Mouse (Mus musculus): ENCODE measurements around the gene Carmil2. TPM values are rescaled to one million over a fixed set of nuclear protein-coding genes. Genes with fewer than 3 reads are reported as not detected.

The Carmil2 gene
- polyA plus RNA-seq, 1 experiment from 2014 or later: 5.0 TPM

DNA sequence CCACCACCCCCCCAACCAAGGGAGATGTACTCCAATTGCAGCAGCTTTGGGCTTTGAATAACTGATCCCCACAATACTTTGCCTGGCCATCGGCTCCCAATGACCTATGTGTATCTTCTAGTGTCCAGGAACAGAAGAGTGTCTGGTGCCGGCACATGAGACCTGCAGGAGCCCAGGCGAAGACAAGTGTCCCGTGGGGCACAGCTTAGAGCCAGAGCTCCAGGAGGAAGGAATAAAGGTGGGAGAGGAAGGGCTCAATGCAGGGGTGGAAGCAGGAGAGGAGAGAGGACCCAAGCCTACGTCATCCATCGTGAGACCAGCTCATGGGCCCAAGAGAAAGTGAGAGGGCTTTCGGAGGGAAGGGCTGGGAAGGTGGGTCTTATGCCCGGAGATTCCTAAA is 22.6 kb downstream of the Carmil2 start:
- Histone ChIP-seq H3K36me3 (ENCODE audit: control insufficient read depth, insufficient read depth, low read length) (peaks cover 4% of the 10 kb centered on the region), H3K27ac (ENCODE audit: low read depth, low read length) (no peak overlapping the region), H3K9ac (ENCODE audit: low read length) (no peak overlapping the region), H3K27me3 (ENCODE audit: control insufficient read depth, insufficient read depth, low read length) (no peaks in the 10 kb centered on the region), H3K4me1 (ENCODE audit: control insufficient read depth, insufficient read depth, low read length) (peaks cover 9% of the 10 kb centered on the region), H3K4me3 (ENCODE audit: low read depth, low read length) (no peak overlapping the region), H3K9me3 (ENCODE audit: control insufficient read depth, low read length) (no peaks in the 10 kb centered on the region), H3K4me2 (ENCODE audit: low read depth) (no peak overlapping the region)
- over 99% methylated on average over 8 of the region's 8 CpGs for WGBS
- ATAC-seq (ENCODE audit: insufficient read depth, low FRiP score, low TSS enrichment) (no peak), DNase-seq (ENCODE audit: low spot score) (no peak)

DNA sequence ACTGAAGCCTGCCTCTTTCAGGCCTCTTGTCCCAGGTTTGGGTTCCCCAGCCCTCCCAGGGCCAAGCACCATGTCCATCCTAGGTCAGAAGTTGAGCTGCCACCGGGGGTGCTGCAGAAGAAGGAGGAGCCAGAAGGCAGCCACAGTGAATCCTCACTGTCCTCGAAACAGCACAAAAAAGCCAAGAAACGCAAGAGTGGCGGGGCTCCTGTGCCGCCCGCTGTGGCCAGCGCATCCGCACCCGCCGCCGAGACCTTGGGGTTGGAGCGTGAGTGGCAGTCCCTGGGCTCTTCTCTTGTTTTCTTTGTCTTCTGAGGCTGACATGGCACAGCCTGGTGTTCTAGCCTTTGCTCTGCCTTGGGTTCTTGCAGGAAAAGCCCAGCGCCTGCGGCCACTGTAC is 23.2 kb downstream of the Carmil2 start:
- no peak overlapping the region for H3K4me2 ChIP-seq (ENCODE audit: low read depth)

DNA sequence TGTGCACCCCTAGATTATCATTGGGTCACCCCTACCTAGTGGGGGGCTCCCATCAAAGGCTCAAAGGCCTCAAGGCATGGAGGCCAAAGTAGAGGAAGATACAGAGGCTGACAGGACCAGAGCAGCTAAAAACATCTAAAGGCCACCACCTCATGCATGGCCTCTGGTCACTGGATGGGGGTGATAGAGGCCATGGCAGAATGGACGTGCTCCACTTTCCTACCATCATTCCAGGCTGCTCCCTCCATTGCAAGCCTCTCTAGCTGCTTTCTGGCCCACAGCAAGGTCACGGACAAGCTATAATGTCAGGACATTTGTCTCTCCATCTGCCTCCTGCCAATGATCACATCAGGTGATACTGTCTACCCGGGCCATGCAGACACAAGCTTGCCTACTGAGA is 26.2 kb downstream of the Carmil2 start:
- no peak for DNase-seq (ENCODE audit: low spot score)
- H3K9me3 ChIP-seq (ENCODE audit: control insufficient read depth, low read length): no peaks in the 10 kb centered on the region
- peaks cover 5% of the 10 kb centered on the region for H3K36me3 ChIP-seq (ENCODE audit: control insufficient read depth, insufficient read depth, low read length)
- H3K4me2 ChIP-seq (ENCODE audit: low read depth): no peak overlapping the region
- ATAC-seq (ENCODE audit: insufficient read depth, low FRiP score, low TSS enrichment): no peak
- no peak overlapping the region for H3K4me3 ChIP-seq (ENCODE audit: low read depth, low read length)
- H3K27ac ChIP-seq (ENCODE audit: low read depth, low read length): no peak overlapping the region
- no peaks in the 10 kb centered on the region for H3K27me3 ChIP-seq (ENCODE audit: control insufficient read depth, insufficient read depth, low read length)
- no peak overlapping the region for H3K9ac ChIP-seq (ENCODE audit: low read length)
- no peaks in the 10 kb centered on the region; the same call in 1 of the 2 replicates for H3K4me1 ChIP-seq (ENCODE audit: control insufficient read depth, insufficient read depth, low read length)
- WGBS: 92% methylated on average over 3 of the region's 3 CpGs

More for the DNA sequence above, 23.2 kb downstream of the Carmil2 start:
- no peak overlapping the region for H3K4me3 ChIP-seq (ENCODE audit: low read depth, low read length)
- H3K27ac ChIP-seq (ENCODE audit: low read depth, low read length): no peak overlapping the region
- ATAC-seq (ENCODE audit: insufficient read depth, low FRiP score, low TSS enrichment) (no peak), DNase-seq (ENCODE audit: low spot score) (no peak)
- 78% methylated on average over 14 of the region's 14 CpGs for WGBS
- H3K36me3 ChIP-seq (ENCODE audit: control insufficient read depth, insufficient read depth, low read length): no peaks in the 10 kb centered on the region; the same call in 1 of the 2 replicates
- no peaks in the 10 kb centered on the region for H3K9me3 ChIP-seq (ENCODE audit: control insufficient read depth, low read length)
- peaks cover 9% of the 10 kb centered on the region for H3K4me1 ChIP-seq (ENCODE audit: control insufficient read depth, insufficient read depth, low read length)
- no peaks in the 10 kb centered on the region for H3K27me3 ChIP-seq (ENCODE audit: control insufficient read depth, insufficient read depth, low read length)
- 0 out of 2 replicates have a peak overlapping the region, but pooled peaks have one; percentile 14 for H3K9ac ChIP-seq (ENCODE audit: low read length)

DNA sequence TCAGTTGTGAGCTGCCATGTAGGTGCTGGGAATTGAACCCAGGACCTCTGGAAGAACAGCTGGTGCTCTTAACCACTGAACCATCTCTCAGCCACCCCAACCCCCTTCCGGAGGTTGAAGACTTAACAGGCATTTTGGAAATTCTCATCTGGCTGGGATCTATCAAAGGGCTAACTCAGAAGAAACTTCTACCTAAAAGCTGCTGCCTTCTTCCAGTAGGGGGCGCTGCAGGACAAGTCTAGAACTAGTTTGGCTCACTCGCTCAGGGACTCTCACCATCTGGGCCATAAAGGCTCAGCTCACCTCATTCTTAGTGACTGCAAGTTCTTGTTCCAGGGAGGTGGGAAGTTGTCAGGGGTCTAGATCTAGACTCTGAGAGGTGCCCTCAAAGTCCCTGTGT is 28.1 kb downstream of the Carmil2 start:
- ATAC-seq (ENCODE audit: insufficient read depth, low FRiP score, low TSS enrichment) (peak; percentile 29; the same call in 1 of the 2 replicates), DNase-seq (ENCODE audit: low spot score) (peak; percentile 87)
- Histone ChIP-seq H3K36me3 (ENCODE audit: control insufficient read depth, insufficient read depth, low read length) (peaks cover 5% of the 10 kb centered on the region), H3K4me1 (ENCODE audit: control insufficient read depth, insufficient read depth, low read length) (no peaks in the 10 kb centered on the region), H3K9me3 (ENCODE audit: control insufficient read depth, low read length) (no peaks in the 10 kb centered on the region), H3K4me2 (ENCODE audit: low read depth) (no peak overlapping the region), H3K27me3 (ENCODE audit: control insufficient read depth, insufficient read depth, low read length) (no peaks in the 10 kb centered on the region), H3K4me3 (ENCODE audit: low read depth, low read length) (no peak overlapping the region), H3K27ac (ENCODE audit: low read depth, low read length) (no peak overlapping the region), H3K9ac (ENCODE audit: low read length) (no peak overlapping the region)
- WGBS: 12% methylated on average over 3 of the region's 3 CpGs

DNA sequence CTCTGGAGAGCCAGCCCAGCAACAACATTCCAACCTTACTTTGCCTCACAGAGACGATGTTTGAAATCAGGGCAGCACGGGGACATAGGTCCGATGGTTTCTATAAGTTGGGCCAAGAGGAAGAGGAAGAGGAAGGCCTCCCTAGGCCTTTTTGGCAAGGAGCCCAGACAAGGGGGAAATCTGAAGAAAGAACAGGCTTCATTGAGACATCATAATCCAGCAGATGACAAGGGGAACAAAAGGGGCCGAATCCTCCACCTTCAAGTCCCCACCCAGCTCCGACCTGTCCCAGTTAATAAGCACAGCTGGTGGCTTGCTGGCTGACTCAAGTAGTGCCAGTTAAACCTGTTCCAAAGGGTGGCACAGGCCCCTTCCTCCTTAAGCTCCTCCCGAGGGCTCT is 29.0 kb downstream of the Carmil2 start:
- Histone ChIP-seq H3K4me2 (ENCODE audit: low read depth) (no peak overlapping the region), H3K9me3 (ENCODE audit: control insufficient read depth, low read length) (no peaks in the 10 kb centered on the region), H3K36me3 (ENCODE audit: control insufficient read depth, insufficient read depth, low read length) (peaks cover 5% of the 10 kb centered on the region), H3K27ac (ENCODE audit: low read depth, low read length) (no peak overlapping the region), H3K27me3 (ENCODE audit: control insufficient read depth, insufficient read depth, low read length) (no peaks in the 10 kb centered on the region), H3K9ac (ENCODE audit: low read length) (no peak overlapping the region), H3K4me3 (ENCODE audit: low read depth, low read length) (no peak overlapping the region), H3K4me1 (ENCODE audit: control insufficient read depth, insufficient read depth, low read length) (no peaks in the 10 kb centered on the region)
- DNase-seq (ENCODE audit: low spot score) (no peak), ATAC-seq (ENCODE audit: insufficient read depth, low FRiP score, low TSS enrichment) (no peak)
- 89% methylated on average over 6 of the region's 6 CpGs for WGBS

DNA sequence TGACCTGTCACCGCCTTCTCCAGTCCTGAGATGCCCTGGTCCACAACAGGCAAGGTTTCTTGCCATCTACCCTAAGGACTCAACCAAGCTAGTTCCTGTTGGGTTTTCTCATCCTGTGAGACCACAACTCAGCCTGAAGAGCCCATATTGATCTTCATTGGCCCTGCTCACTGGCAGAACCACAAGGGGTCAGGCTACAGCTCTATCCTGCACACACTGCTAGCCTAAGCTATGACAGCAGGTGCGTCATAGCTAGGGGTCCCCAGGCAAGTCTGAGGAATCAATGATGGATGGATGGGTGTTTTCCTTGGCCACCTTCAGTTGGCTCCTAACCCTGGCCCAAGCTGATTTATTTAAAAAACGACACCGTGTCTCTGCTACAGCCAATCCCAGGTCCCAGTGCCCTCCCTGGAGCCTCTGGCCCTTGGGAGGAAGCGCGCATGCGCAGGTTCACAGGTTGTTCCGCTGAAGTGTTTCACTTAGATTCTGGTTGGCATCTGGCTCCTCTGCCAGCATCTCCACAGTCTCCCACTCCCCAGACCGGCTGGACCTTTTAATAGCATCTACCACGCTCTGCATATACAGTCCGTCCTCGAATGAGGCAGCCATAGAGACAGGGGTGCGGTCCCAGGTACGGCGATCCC is 30.4 kb downstream of the Carmil2 start:
- ATAC-seq (ENCODE audit: insufficient read depth, low FRiP score, low TSS enrichment) (no peak), DNase-seq (ENCODE audit: low spot score) (no peak)
- H3K27me3 ChIP-seq (ENCODE audit: control insufficient read depth, insufficient read depth, low read length): no peaks in the 10 kb centered on the region
- H3K4me2 ChIP-seq (ENCODE audit: low read depth): no peak overlapping the region
- H3K9ac ChIP-seq (ENCODE audit: low read length): no peak overlapping the region
- no peak overlapping the region for H3K4me3 ChIP-seq (ENCODE audit: low read depth, low read length)
- peaks cover 5% of the 10 kb centered on the region for H3K36me3 ChIP-seq (ENCODE audit: control insufficient read depth, insufficient read depth, low read length)
- no peaks in the 10 kb centered on the region for H3K4me1 ChIP-seq (ENCODE audit: control insufficient read depth, insufficient read depth, low read length)
- H3K9me3 ChIP-seq (ENCODE audit: control insufficient read depth, low read length): no peaks in the 10 kb centered on the region
- WGBS: 95% methylated on average over 15 of the region's 15 CpGs
- H3K27ac ChIP-seq (ENCODE audit: low read depth, low read length): no peak overlapping the region

DNA sequence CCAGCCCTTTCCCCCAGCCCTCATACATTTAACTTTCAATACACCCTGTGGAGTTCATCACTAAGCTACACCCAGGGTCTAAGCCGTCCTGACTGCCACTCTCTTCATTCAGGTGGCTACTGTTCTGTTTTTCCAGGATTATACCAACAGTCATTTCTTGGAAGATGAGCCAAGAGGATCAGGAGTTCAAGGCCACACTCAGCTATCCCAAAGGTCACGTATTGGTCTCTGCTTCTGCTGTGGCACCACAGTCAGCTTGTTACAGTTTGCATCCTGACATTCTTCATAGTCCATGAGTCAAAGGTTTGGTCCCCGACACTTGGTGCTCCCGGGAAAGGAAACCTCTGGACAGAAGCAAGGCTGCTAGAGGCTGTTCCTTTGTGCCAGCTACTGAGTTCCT is 33.6 kb downstream of the Carmil2 start:
- H3K27me3 ChIP-seq (ENCODE audit: control insufficient read depth, insufficient read depth, low read length): no peaks in the 10 kb centered on the region
- H3K36me3 ChIP-seq (ENCODE audit: control insufficient read depth, insufficient read depth, low read length): peaks cover 5% of the 10 kb centered on the region
- H3K9me3 ChIP-seq (ENCODE audit: control insufficient read depth, low read length): no peaks in the 10 kb centered on the region
- 89% methylated on average over 4 of the region's 4 CpGs for WGBS
- H3K4me2 ChIP-seq (ENCODE audit: low read depth): no peak overlapping the region
- no peak overlapping the region for H3K4me3 ChIP-seq (ENCODE audit: low read depth, low read length)
- H3K9ac ChIP-seq (ENCODE audit: low read length): no peak overlapping the region
- ATAC-seq (ENCODE audit: insufficient read depth, low FRiP score, low TSS enrichment) (no peak), DNase-seq (ENCODE audit: low spot score) (no peak)
- H3K27ac ChIP-seq (ENCODE audit: low read depth, low read length): no peak overlapping the region
- H3K4me1 ChIP-seq (ENCODE audit: control insufficient read depth, insufficient read depth, low read length): no peaks in the 10 kb centered on the region

DNA sequence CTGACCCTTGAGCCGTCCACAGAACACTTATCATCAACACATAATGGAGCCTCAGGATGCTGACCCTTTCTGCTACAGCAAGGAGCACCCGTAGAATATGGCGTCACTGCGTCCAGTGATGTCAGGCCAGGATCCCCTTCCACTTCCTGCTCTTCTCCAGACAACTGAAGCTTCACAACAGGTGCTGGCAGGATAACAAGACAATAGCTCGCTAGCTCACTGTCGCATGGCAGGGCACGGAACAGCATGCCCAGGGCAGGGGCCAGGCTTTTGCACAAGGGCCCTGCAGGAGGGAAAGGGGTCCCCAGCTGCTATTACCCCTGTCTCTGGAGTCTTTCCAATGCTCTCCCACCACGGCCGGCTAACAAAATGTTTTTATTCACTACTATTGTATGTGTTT is 36.8 kb downstream of the Carmil2 start:
- WGBS: 94% methylated on average over 9 of the region's 9 CpGs
- DNase-seq (ENCODE audit: low spot score): no peak
- Histone ChIP-seq H3K27ac (ENCODE audit: low read depth, low read length) (no peak overlapping the region), H3K9me3 (ENCODE audit: control insufficient read depth, low read length) (no peaks in the 10 kb centered on the region), H3K36me3 (ENCODE audit: control insufficient read depth, insufficient read depth, low read length) (no peaks in the 10 kb centered on the region), H3K4me3 (ENCODE audit: low read depth, low read length) (no peak overlapping the region), H3K4me1 (ENCODE audit: control insufficient read depth, insufficient read depth, low read length) (no peaks in the 10 kb centered on the region), H3K9ac (ENCODE audit: low read length) (no peak overlapping the region), H3K27me3 (ENCODE audit: control insufficient read depth, insufficient read depth, low read length) (no peaks in the 10 kb centered on the region), H3K4me2 (ENCODE audit: low read depth) (no peak overlapping the region)
- no peak for ATAC-seq (ENCODE audit: insufficient read depth, low FRiP score, low TSS enrichment)

DNA sequence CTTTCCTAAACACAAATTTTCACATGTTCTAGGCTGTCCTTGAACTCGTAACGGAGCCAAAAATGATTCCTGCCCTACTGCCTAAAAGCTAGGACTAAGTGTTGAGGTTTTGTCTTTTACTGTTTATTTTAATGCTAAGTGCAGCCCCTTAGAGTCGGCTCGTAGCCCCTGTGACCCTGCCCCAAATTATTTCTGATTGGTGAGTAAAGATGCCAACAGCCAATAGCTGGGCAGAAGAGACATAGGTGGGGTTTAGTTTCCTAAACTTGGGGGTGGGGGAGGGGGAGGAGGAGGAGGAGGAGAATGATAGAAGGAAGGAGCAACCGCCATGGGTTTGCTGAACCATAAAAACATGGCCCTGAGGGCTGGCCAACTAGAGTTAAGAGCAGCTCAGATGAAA is 39.7 kb downstream of the Carmil2 start:
- no peak for ATAC-seq (ENCODE audit: insufficient read depth, low FRiP score, low TSS enrichment)
- 85% methylated on average over 5 of the region's 5 CpGs for WGBS
- no peaks in the 10 kb centered on the region for H3K36me3 ChIP-seq (ENCODE audit: control insufficient read depth, insufficient read depth, low read length)

More for the DNA sequence above, 39.7 kb downstream of the Carmil2 start:
- H3K4me3 ChIP-seq (ENCODE audit: low read depth, low read length): no peak overlapping the region
- no peak overlapping the region for H3K4me2 ChIP-seq (ENCODE audit: low read depth)
- H3K27ac ChIP-seq (ENCODE audit: low read depth, low read length): no peak overlapping the region
- H3K4me1 ChIP-seq (ENCODE audit: control insufficient read depth, insufficient read depth, low read length): no peaks in the 10 kb centered on the region
- H3K27me3 ChIP-seq (ENCODE audit: control insufficient read depth, insufficient read depth, low read length): no peaks in the 10 kb centered on the region
- no peaks in the 10 kb centered on the region for H3K9me3 ChIP-seq (ENCODE audit: control insufficient read depth, low read length)
- H3K9ac ChIP-seq (ENCODE audit: low read length): no peak overlapping the region
- no peak for DNase-seq (ENCODE audit: low spot score)
